Mouse (Mus musculus) liver, embryonic 13.5 days (tissue): Measurements from ENCODE around the gene Ppp4r3a. TPM values are rescaled to one million over a fixed set of nuclear protein-coding genes. Genes with fewer than 3 reads are reported as not detected.

Experiments used
- microRNA counts: library from miRNA; unstranded; fragments of <30 nt; microRNA quantifications from one replicate; lab custom pipeline; 2016
- microRNA-seq: library from miRNA; unstranded; fragments of <30 nt; microRNA quantifications from one replicate; pipeline ENCODE4, GENCODE M21; 2016
- polyA plus RNA-seq: library from polyadenylated mRNA; unstranded; fragments of >200 nt; fragmentation: Nextera tagmentation; extraction: Ambion mirVana; gene quantifications from 2 replicates; pipeline ENCODE4 v1.2.1, GENCODE M21; 2015

Gene Ppp4r3a
- polyA plus RNA-seq, 1 experiment from 2014 or later, result 19.1 TPM

MicroRNAs within 50 kb of the gene (microRNA counts, 519-probe panel; counts per million panel counts)
- microRNA mmu-miR-1190 (lab: Ali Mortazavi, UCI), result 114 counts per million

Small RNA genes within 50 kb of the gene (microRNA-seq; reads per million reads assigned to microRNA genes)
- gene Mir1190, result not detected

Other genes with a start within 250 kb of the Ppp4r3a start
- gene Gpr68, start 175.5 kb downstream of the Ppp4r3a start, polyA plus RNA-seq, result 0.07 and 0.08 TPM in 2 replicates
- 5.4 and 5.8 TPM in 2 replicates for gene Ccdc88c, start 54.6 kb downstream of the Ppp4r3a start, polyA plus RNA-seq